Mouse (Mus musculus) midbrain, embryonic 12.5 days (tissue): ENCODE data around the gene Rbm20. TPM values are rescaled to one million over a fixed set of nuclear protein-coding genes. Genes with fewer than 3 reads are reported as not detected.
A peak's percentile ranks its signal among the peaks of the same experiment; 100 is the strongest.

Source experiments
- ATAC-seq: fragments of 200-750 bp; cut with Nextera tagmentation; 2 replicates; pipeline ENCODE4 v1.8.0; 2017; ENCODE audit warnings: low read depth, moderate TSS enrichment, moderate library complexity; ENCODE audit not compliant: low FRiP score
- H3K27ac ChIP-seq: fragments of 300-500 bp; sonication (generic); replicated peaks from 2 replicates; pipeline ENCODE4 v1.5.1; 2016; ENCODE audit warnings: mild to moderate bottlenecking
- H3K27me3 ChIP-seq: fragments of 300-500 bp; sonication (generic); 2 replicates; pipeline ENCODE4 v1.6.1; 2016; ENCODE audit warnings: mild to moderate bottlenecking
- H3K36me3 ChIP-seq: fragments of 300-500 bp; sonication (generic); 2 replicates; pipeline ENCODE4 v1.6.1; 2016
- H3K4me1 ChIP-seq: fragments of 300-500 bp; sonication (generic); 2 replicates; pipeline ENCODE4 v1.6.1; 2016
- H3K4me2 ChIP-seq: fragments of 300-500 bp; sonication (generic); replicated peaks from 2 replicates; pipeline ENCODE4 v1.6.1; 2016; ENCODE audit warnings: mild to moderate bottlenecking, moderate library complexity
- H3K4me3 ChIP-seq: fragments of 300-500 bp; sonication (generic); 2 replicates; pipeline ENCODE4 v1.5.1; 2016; ENCODE audit warnings: mild to moderate bottlenecking
- H3K9ac ChIP-seq: fragments of 300-500 bp; sonication (generic); replicated peaks from 2 replicates; pipeline ENCODE4 v1.6.1; 2016; ENCODE audit warnings: mild to moderate bottlenecking, moderate library complexity
- H3K9me3 ChIP-seq: fragments of 300-500 bp; sonication (generic); 2 replicates; pipeline ENCODE4 v1.6.1; 2016; ENCODE audit warnings: mild to moderate bottlenecking
- WGBS: fragments of 180-500 bp; shearing (Covaris S2); methylation state at CpG from one replicate; pipeline ENCODE4 v1.1.7; 2016; 5-methylcytosine and 5-hydroxymethylcytosine counted together
- polyA plus RNA-seq: library from polyadenylated mRNA; unstranded; fragments of >200 nt; fragmentation: Nextera tagmentation; extraction: Ambion mirVana; gene quantifications from 2 replicates; pipeline ENCODE4 v1.2.1, GENCODE M21; 2016

The Rbm20 gene
- polyA plus RNA-seq, 1 experiment from 2014 or later: 1.3 TPM

- H3K9me3 ChIP-seq: no peaks in the 10 kb centered on the region
- H3K36me3 ChIP-seq: no peaks in the 10 kb centered on the region
- H3K27ac ChIP-seq: peak overlapping the region; percentile 56; the same call in 1 of the 2 replicates
- ATAC-seq: 0 out of 2 replicates have a peak, but pooled peaks have one; percentile 4
- H3K4me3 ChIP-seq: no peak overlapping the region
- 0 out of 2 replicates have a peak overlapping the region, but pooled peaks have one; percentile 29 for H3K4me2 ChIP-seq
- 46% methylated on average over 3 of the region's 3 CpGs for WGBS
- no peak overlapping the region for H3K9ac ChIP-seq
- no peaks in the 10 kb centered on the region; the same call in 1 of the 2 replicates for H3K27me3 ChIP-seq
- peaks cover 25% of the 10 kb centered on the region for H3K4me1 ChIP-seq
These were observed 154.0 kb downstream of the Rbm20 start for GRCm38 (mm10) chr19:53831164-53831448.

GRCm38 (mm10) chr19:53832512-53832911, 155.4 kb downstream of the Rbm20 start:
- Histone ChIP-seq H3K27me3 (no peaks in the 10 kb centered on the region), H3K9ac (no peak overlapping the region), H3K4me2 (no peak overlapping the region), H3K9me3 (no peaks in the 10 kb centered on the region), H3K4me3 (no peak overlapping the region), H3K27ac (peak overlapping the region; percentile 30; the same call in 1 of the 2 replicates), H3K36me3 (no peaks in the 10 kb centered on the region), H3K4me1 (peaks cover 35% of the 10 kb centered on the region)
- ATAC-seq: no peak
- 39% methylated on average over 7 of the region's 7 CpGs for WGBS

GRCm38 (mm10) chr19:53833745-53834369, 156.8 kb downstream of the Rbm20 start:
- no peak overlapping the region for H3K9ac ChIP-seq
- WGBS: 41% methylated on average over 8 of the region's 8 CpGs
- H3K4me3 ChIP-seq: no peak overlapping the region
- peaks cover 35% of the 10 kb centered on the region for H3K4me1 ChIP-seq
- no peaks in the 10 kb centered on the region for H3K9me3 ChIP-seq
- no peaks in the 10 kb centered on the region for H3K36me3 ChIP-seq
- peak; percentile 61; the same call in 1 of the 2 replicates for ATAC-seq
- 0 out of 2 replicates have a peak overlapping the region, but pooled peaks have one; percentile 15 for H3K27ac ChIP-seq
- H3K27me3 ChIP-seq: 0 out of 2 replicates have a peak, but pooled peaks cover 5% of the 10 kb centered on the region
- no peak overlapping the region for H3K4me2 ChIP-seq

GRCm38 (mm10) chr19:53836569-53837454, 159.7 kb downstream of the Rbm20 start:
- 51% methylated on average over 6 of the region's 6 CpGs for WGBS
- no peak overlapping the region for H3K9ac ChIP-seq
- no peaks in the 10 kb centered on the region for H3K9me3 ChIP-seq
- no peak overlapping the region for H3K27ac ChIP-seq
- no peaks in the 10 kb centered on the region for H3K36me3 ChIP-seq
- ATAC-seq: no peak
- H3K27me3 ChIP-seq: 0 out of 2 replicates have a peak, but pooled peaks cover 6% of the 10 kb centered on the region
- H3K4me2 ChIP-seq: no peak overlapping the region
- no peak overlapping the region for H3K4me3 ChIP-seq
- peaks cover 28% of the 10 kb centered on the region for H3K4me1 ChIP-seq

- peaks cover 19% of the 10 kb centered on the region for H3K4me1 ChIP-seq
- H3K27ac ChIP-seq: no peak overlapping the region
- H3K9ac ChIP-seq: no peak overlapping the region
- no peaks in the 10 kb centered on the region for H3K9me3 ChIP-seq
- 0 out of 2 replicates have a peak, but pooled peaks cover 6% of the 10 kb centered on the region for H3K27me3 ChIP-seq
- no peak for ATAC-seq
- no peaks in the 10 kb centered on the region for H3K36me3 ChIP-seq
- no peak overlapping the region for H3K4me2 ChIP-seq
- no peak overlapping the region for H3K4me3 ChIP-seq
- 72% methylated on average over 9 of the region's 9 CpGs for WGBS
These were observed 161.7 kb downstream of the Rbm20 start for GRCm38 (mm10) chr19:53838850-53839249.

- H3K4me3 ChIP-seq: no peak overlapping the region
- H3K4me2 ChIP-seq: no peak overlapping the region
- WGBS: 28% methylated on average over 6 of the region's 6 CpGs
- 0 out of 2 replicates have a peak, but pooled peaks cover 6% of the 10 kb centered on the region for H3K27me3 ChIP-seq
- no peaks in the 10 kb centered on the region for H3K9me3 ChIP-seq
- ATAC-seq: peak; percentile 72
- peaks cover 19% of the 10 kb centered on the region for H3K4me1 ChIP-seq
- H3K36me3 ChIP-seq: no peaks in the 10 kb centered on the region
- no peak overlapping the region for H3K27ac ChIP-seq
- H3K9ac ChIP-seq: no peak overlapping the region
These were observed 162.7 kb downstream of the Rbm20 start for GRCm38 (mm10) chr19:53839837-53840236.

- ATAC-seq: no peak
- H3K27ac ChIP-seq: no peak overlapping the region
- H3K9ac ChIP-seq: no peak overlapping the region
- H3K27me3 ChIP-seq: 0 out of 2 replicates have a peak, but pooled peaks cover 6% of the 10 kb centered on the region
- no peak overlapping the region for H3K4me2 ChIP-seq
- no peak overlapping the region for H3K4me3 ChIP-seq
- H3K36me3 ChIP-seq: no peaks in the 10 kb centered on the region
- peaks cover 11% of the 10 kb centered on the region for H3K4me1 ChIP-seq
- H3K9me3 ChIP-seq: no peaks in the 10 kb centered on the region
- 63% methylated on average over 8 of the region's 8 CpGs for WGBS
These were observed 164.8 kb downstream of the Rbm20 start for GRCm38 (mm10) chr19:53841915-53842314.

GRCm38 (mm10) chr19:53843972-53844371, 166.9 kb downstream of the Rbm20 start:
- WGBS: 90% methylated on average over 8 of the region's 8 CpGs
- Histone ChIP-seq H3K4me2 (no peak overlapping the region), H3K36me3 (no peaks in the 10 kb centered on the region), H3K4me1 (peaks cover 8% of the 10 kb centered on the region), H3K27me3 (no peaks in the 10 kb centered on the region), H3K9me3 (no peaks in the 10 kb centered on the region), H3K4me3 (no peak overlapping the region), H3K9ac (no peak overlapping the region), H3K27ac (no peak overlapping the region)
- no peak for ATAC-seq

- Histone ChIP-seq H3K4me2 (no peak overlapping the region), H3K9me3 (no peaks in the 10 kb centered on the region), H3K27ac (no peak overlapping the region), H3K4me1 (peaks cover 36% of the 10 kb centered on the region), H3K27me3 (no peaks in the 10 kb centered on the region), H3K4me3 (no peak overlapping the region), H3K9ac (no peak overlapping the region), H3K36me3 (no peaks in the 10 kb centered on the region)
- no peak for ATAC-seq
- 86% methylated on average over 10 of the region's 10 CpGs for WGBS
These were observed 171.3 kb downstream of the Rbm20 start for GRCm38 (mm10) chr19:53848272-53848995.

- H3K4me1 ChIP-seq: peaks cover 45% of the 10 kb centered on the region
- H3K4me2 ChIP-seq: no peak overlapping the region
- H3K9ac ChIP-seq: no peak overlapping the region
- ATAC-seq: no peak
- no peaks in the 10 kb centered on the region for H3K36me3 ChIP-seq
- no peaks in the 10 kb centered on the region for H3K9me3 ChIP-seq
- no peak overlapping the region for H3K4me3 ChIP-seq
- H3K27me3 ChIP-seq: 0 out of 2 replicates have a peak, but pooled peaks cover under 1% of the 10 kb centered on the region
- H3K27ac ChIP-seq: peak overlapping the region; percentile 25; the same call in 1 of the 2 replicates
- 72% methylated on average over 18 of the region's 18 CpGs for WGBS
These were observed 173.2 kb downstream of the Rbm20 start for GRCm38 (mm10) chr19:53850166-53850922.

GRCm38 (mm10) chr19:53851352-53851751, 174.2 kb downstream of the Rbm20 start:
- H3K4me2 ChIP-seq: no peak overlapping the region
- WGBS: 86% methylated on average over 13 of the region's 13 CpGs
- no peak overlapping the region for H3K9ac ChIP-seq
- no peaks in the 10 kb centered on the region for H3K36me3 ChIP-seq
- peaks cover 51% of the 10 kb centered on the region for H3K4me1 ChIP-seq
- ATAC-seq: no peak
- H3K27me3 ChIP-seq: 0 out of 2 replicates have a peak, but pooled peaks cover 3% of the 10 kb centered on the region
- H3K4me3 ChIP-seq: no peak overlapping the region
- H3K27ac ChIP-seq: peak overlapping the region; percentile 88
- no peaks in the 10 kb centered on the region for H3K9me3 ChIP-seq
